Mouse (Mus musculus): ENCODE results near the gene Jph4.

Gene Jph4

DNA sequence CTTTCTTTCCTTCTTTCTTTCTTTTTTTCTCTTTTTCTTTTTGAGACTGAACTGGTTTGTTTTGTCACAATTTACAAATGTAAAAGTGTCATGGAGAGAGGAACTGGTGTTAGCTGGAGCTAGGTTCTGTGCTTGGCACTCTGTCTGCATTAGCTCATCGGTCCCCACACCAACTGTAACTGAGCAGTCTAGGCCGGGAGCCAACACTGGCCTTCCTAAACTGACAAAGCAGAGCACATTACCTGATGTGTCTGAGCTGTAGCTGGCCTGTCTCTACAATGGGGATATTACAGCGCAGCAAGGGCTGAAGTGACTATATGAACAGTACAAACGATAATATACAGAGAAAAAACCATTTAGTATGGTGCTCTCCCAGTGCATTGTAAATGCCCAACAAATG, 2.1 kb upstream of the Jph4 start:
- no peak for DNase-seq (ENCODE audit: low spot score)

DNA sequence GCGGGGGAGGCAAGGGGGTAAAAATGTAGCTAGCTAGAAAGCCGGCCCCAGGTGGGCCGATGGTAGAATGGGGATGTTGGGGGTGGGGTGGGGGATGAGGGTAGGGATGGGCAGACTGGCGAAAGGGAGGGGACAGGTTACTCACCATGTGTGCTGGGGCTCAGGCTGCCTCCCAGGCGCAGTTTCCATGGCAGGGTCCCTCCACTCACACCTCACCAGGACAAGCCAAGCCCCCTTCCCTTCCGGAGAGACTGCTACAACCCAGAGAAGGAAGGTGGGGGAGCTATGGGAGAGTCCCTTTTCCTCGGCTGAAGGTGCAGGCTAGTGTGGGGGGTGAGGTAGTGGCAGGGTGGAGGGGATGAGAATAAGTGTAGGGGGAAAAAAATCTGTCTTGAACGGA, 889 bp downstream of the Jph4 start:
- no peak for DNase-seq (ENCODE audit: low spot score)

DNA sequence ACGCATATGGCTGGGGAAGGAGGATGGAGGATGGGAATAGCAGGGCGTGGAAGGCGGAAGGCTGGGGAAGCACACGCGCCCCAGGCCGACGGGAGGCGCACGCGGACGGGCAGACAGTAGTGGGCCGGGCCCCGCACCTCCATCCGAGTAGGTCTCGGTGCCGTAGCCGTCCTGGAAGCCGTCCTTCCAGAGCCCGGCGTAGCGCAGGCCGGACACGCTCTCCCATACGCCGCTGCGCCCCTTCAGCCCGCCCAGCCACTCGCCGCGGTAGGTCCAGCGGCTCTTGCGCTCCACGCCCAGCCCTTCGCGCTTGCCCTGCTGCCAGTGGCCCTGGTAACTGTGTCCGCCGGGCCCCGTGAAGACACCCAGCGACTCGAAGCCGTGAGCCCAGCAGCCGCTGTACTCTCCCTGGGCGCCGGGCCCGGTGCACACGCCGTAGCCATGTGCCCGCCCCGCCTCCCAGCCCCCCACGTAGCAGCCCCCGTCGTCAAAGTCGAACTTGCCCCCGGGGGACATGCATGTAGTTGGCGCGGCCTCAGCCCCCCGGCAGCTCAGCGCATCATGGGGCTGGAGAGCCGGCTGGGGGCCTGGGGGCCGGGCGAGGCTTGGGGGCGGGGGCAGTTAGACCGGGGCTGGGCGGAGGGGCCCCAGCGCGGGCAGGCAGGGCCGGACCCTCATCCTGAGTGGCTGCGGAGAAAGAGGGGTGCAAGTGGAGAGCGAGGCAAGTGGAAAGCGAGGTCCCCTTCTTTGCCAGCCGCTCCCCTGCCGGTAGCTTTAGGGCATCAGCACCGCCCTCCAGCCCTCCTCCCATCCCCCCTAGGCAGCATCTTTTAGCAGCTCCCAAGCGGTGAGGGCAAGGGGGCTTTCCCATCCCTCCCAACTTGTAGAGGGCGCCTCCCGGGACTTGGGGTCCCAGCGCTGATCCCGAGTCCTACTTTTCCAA, 1.7 kb downstream of the Jph4 start:
- DNase-seq (ENCODE audit: low spot score): no peak

- DNase-seq (ENCODE audit: low spot score): no peak
Measured at GRCm38 (mm10) chr14:55113975-55114645, 2.6 kb downstream of the Jph4 start.

- DNase-seq (ENCODE audit: low spot score): no peak
Measured at GRCm38 (mm10) chr14:55113351-55113974, 3.3 kb downstream of the Jph4 start.

GRCm38 (mm10) chr14:55111720-55112119, 5.0 kb downstream of the Jph4 start:
- peak; percentile 68 for DNase-seq (ENCODE audit: low spot score)

DNA sequence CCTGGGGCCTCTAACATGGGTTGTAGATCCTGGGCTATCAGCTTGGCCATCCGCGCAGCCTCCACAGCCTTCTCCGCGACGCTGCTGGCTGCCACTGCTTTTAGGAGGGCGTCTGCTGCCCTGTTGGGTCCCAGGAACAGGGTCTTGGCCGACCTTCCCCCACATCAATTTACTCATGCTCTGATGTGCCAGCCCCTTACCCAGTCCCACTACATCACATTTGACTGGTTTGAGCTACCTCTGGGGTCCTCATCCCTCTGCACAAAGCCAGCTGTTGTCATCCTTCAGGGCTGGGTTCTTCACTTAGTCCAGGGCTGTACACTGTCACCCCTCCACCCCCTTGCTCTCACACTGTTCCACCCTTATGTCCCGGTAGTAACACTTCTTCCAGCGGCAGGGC, 6.7 kb downstream of the Jph4 start:
- no peak for DNase-seq (ENCODE audit: low spot score)

DNA sequence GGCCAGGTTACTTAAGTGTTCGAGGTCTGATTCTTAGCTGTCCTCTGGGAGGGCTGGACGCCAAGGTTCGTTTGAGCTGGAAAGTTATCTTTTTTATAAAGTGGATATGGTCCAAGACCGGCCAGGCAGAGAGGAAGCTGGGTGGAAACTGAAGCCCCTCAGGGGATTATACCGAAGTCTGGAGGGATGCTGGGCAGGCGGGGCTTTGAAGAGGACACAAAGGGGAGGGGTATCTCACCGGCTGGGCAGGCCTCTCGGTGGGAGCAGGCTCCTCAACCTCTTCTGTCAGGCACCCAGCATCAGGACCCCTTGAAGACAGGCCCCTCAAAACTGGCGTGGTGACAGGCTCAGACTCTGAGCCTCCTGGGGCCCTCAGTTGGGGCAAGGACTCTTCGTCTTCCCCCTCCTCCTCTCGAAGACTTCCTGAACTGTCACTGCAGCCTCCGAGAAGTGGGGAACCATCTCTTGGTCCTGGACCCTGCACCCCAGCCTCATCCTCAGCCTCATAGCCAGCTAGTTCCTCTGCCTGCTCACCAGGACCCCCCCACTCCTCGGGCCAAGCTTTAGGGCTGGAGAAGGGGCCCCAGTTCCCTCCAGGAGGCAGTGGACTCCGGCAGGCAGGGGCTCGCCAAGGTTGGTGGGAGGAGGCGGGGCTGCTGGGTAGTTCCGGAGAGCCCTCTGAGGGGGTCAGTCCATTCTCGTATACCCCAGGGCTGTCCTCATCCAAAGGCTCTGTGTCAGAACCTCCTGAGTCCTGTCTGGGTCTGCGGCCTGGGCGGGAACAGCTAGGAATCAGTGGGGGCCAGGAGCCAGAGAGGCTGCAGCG, 7.5 kb downstream of the Jph4 start:
- no peak for DNase-seq (ENCODE audit: low spot score)

GRCm38 (mm10) chr14:55108202-55108870, 8.4 kb downstream of the Jph4 start:
- peak; percentile 77 for DNase-seq (ENCODE audit: low spot score)

GRCm38 (mm10) chr14:55106990-55107389, 9.7 kb downstream of the Jph4 start:
- DNase-seq (ENCODE audit: low spot score): no peak

DNA sequence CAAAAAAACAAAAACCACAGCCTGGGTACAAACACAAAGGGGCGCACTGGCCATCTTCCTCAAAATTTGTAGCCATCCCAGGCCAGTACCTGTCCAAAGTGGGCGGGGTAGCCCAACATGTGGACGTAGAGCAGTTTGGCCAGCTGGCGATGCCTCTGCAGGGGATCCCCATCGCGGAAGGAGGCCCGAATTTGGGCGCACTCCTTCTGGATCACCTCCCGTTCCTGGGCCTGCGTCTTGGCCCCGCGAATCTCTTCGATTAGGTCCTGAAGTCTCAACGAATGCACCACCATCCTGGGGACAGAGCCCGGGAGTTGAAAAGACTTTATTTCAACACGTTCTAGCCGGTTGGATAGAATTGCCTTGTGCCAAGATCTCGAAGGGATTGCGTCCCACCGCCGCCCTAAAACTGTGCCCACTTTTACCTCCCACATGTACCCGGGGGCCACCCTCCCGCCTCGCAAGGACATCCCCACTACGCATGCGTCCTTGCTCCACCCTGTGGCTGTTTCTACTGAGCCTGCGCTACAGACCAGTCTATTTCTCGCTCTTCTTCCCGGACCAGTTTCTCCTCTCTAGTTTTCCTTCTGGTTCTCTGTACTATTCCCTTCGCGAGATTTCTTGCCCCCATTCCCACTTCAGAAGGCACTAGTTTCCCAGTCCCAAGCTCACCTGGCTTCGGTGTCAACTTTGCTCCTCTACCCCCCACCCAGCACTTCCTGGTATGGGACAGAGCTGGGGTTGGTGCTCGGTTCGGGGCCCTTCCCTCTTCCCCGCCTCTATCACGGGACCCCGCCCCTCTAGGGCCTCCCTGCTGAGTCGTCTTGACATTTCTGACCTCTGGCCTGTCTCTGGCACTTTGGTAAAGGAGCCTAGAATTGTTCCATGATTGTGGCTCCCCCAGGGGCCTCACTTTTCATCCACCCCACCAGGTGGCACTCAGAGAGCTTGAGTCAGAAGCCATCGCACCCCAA, 10.6 kb downstream of the Jph4 start, which contains the start of gene Ap1g2:
TSS of gene Ap1g2 (minus strand) at position 758 of the 974 bp plus-strand sequence.
- DNase-seq (ENCODE audit: low spot score): peak; percentile 82

DNA sequence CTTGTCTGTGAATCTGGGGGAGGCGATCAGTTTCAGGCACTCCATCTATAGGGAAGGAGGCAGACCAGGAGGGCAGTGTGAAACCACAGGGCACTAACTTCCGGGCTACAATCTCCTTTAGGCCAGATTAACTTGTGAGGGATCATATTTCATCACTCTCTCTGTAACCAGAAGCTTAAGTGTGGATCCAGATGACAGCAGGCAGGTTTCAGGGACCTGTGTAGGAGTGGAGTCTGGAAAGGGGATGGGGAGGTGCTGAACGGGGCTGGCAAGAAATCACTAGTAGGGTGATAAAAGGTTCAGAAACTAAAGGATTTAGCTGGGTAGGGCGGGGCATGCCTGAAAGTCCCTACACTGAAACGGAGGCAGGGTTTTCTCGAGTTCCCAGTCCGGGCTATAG, 11.3 kb downstream of the Jph4 start:
- DNase-seq (ENCODE audit: low spot score): no peak

DNA sequence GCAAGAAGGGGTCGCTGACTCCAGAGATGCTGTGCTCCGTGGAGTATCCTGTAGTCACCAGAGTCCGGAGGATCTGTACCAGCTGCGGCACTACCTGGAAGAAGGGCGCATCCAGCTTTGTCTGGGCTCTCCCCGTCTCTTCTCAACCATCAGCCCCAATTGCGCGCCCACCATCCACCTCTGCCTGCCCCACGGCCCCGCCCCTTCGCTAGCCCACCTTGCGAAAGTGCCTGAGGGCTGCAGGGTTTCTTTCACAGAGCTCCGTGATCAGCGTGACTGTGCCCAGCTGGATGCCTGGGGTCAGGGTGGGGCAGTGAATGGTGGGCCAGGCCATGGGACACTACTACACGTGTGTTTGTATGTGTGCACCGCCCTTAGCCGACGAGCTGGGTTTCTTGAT, 12.4 kb downstream of the Jph4 start:
- DNase-seq (ENCODE audit: low spot score): no peak

DNA sequence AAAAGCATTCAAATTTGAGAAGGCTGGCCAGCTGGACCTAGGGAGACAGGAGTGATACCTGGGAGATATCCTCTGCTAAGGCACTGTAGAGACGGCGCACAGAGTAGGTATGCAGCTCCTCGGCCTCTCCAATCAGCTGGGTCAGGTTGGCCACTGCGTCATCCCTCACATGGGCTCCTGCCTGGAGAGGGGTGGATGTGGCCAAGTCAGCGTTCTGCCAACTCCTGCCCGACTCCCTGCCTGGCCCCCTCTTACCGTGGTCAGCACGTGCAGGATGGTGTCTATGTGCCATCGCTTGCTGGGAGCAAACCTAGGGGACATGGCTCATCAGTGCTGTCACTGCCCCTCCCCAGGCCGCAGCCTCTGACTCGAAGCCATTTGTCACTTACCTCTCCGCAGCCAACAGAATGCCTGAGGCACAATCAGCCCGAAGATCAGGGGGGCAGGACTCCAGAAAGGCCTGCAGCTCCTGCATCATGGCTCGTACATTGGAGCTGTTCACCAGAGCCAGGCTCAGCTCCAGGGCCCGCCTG, 14.4 kb downstream of the Jph4 start:
- no peak for DNase-seq (ENCODE audit: low spot score)

- DNase-seq (ENCODE audit: low spot score): no peak
Measured at GRCm38 (mm10) chr14:55101592-55101991, 15.1 kb downstream of the Jph4 start.

DNA sequence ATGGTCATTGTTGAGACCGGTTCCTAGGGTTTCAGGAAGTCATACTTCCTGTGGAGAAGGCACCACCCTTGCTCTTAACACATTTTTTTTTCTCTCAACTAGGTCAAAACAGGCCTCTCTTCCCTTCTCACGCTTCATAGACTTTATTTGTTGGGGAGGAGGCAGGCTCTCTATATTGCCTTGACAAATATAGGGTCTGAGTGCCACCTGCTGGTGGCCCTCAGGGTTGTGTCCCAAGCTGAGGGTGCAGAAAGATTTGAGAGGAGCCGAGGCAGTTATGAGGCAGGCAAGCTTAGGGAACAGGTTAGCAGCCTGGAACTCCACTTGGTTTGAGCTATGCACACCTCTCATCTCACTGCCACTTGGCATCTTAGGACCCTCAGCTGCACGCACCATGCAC, 18.7 kb downstream of the Jph4 start:
- no peak for DNase-seq (ENCODE audit: low spot score)

DNA sequence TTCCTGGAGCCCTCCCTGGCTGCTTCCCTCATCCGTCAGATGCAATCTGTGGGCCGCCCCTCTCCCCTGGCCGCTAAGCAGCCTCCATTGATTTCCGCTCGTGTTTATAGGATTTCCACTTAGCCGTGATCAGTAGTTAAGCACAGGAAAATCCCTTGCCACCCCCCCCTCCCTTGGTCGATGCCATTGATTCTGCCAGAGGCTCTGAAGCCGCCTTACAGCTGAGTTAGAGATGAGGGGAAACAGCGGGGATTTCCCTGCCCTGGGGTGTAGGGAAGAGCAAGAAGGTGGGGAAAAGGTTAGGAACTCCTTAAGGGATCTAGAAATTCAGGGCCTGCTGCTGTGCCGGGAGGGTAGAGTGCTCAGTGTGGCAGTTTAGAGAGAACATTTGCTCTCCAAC, 19.1 kb downstream of the Jph4 start:
- DNase-seq (ENCODE audit: low spot score): no peak

DNA sequence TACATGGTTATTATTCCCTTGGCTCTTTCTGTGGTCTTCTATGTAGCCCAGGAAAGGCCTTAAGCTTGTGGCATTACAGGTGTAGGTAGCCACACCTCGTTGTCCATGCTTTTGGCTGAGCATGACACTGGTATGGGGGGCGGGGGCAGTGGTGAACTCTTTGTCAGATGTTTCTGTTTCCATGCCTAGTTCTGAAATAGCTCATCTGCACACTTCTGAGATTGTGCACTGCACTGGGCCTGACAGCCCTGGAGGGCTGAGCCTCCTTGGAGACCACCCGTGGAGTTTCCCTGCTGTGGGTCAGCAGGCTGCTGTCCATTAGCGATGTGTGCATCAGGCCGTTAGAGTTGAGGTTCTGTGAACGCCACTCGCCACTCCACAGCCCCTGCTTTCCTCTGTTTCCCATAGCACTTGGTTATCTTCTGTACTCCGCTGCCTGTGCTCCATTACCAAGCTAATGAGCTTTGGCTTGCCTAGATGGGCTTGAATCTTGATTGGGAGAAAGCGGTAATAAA, 20.1 kb downstream of the Jph4 start:
- no peak for DNase-seq (ENCODE audit: low spot score)

- DNase-seq (ENCODE audit: low spot score): no peak
Measured at GRCm38 (mm10) chr14:55095671-55096070, 21.1 kb downstream of the Jph4 start.

- DNase-seq (ENCODE audit: low spot score): no peak
Measured at GRCm38 (mm10) chr14:55095263-55095662, 21.5 kb downstream of the Jph4 start.

All from left cerebral cortex, adult 11 months (tissue).